Mouse (Mus musculus) embryonic facial prominence, embryonic 14.5 days (tissue): Measurements from ENCODE around the gene Bpnt1. TPM values are rescaled to one million over a fixed set of nuclear protein-coding genes. Genes with fewer than 3 reads are reported as not detected.
A peak's percentile ranks its signal among the peaks of the same experiment; 100 is the strongest.

ENCODE experiments used
- ATAC-seq: fragments of 200-750 bp; cut with Nextera tagmentation; 2 replicates; pipeline ENCODE4 v1.8.0; 2017; ENCODE audit warnings: low read depth, moderate number of reproducible peaks, moderate TSS enrichment
- DNase-seq: peaks from one replicate; pipeline ENCODE4 v3.0.0-alpha.2; 2015; ENCODE audit warnings: low spot score
- H3K27ac ChIP-seq: fragments of 300-500 bp; sonication (generic); replicated peaks from 2 replicates; pipeline ENCODE4 v1.5.1; 2014; ENCODE audit warnings: low read depth, mild to moderate bottlenecking, low read length, moderate library complexity
- H3K27me3 ChIP-seq: fragments of 300-500 bp; sonication (generic); replicated peaks from 2 replicates; pipeline ENCODE4 v1.6.1; 2014; ENCODE audit warnings: low read length; ENCODE audit not compliant: control insufficient read depth, insufficient read depth
- H3K36me3 ChIP-seq: fragments of 300-500 bp; sonication (generic); 2 replicates; pipeline ENCODE4 v1.6.1; 2014; ENCODE audit warnings: low read length, mixed read lengths; ENCODE audit not compliant: control insufficient read depth, insufficient read depth
- H3K4me1 ChIP-seq: fragments of 300-500 bp; sonication (generic); 2 replicates; pipeline ENCODE4 v1.6.1; 2014; ENCODE audit warnings: antibody characterized with exemption, low read length; ENCODE audit not compliant: control insufficient read depth, insufficient read depth
- H3K4me2 ChIP-seq: fragments of 300-500 bp; sonication (generic); 2 replicates; pipeline ENCODE4 v1.6.1; 2014; ENCODE audit warnings: low read depth, mild to moderate bottlenecking, low read length, moderate library complexity, mixed read lengths
- H3K4me3 ChIP-seq: fragments of 300-500 bp; sonication (generic); 2 replicates; pipeline ENCODE4 v1.5.1; 2014; ENCODE audit warnings: low read depth, mild to moderate bottlenecking, low read length
- H3K9ac ChIP-seq: fragments of 300-500 bp; sonication (generic); 2 replicates; pipeline ENCODE4 v1.6.1; 2014; ENCODE audit warnings: low read depth, mild to moderate bottlenecking, low read length, moderate library complexity, mixed read lengths
- H3K9me3 ChIP-seq: fragments of 300-500 bp; sonication (generic); 2 replicates; pipeline ENCODE4 v1.6.1; 2016; ENCODE audit warnings: low read length; ENCODE audit not compliant: control insufficient read depth
- WGBS: fragments of 180-500 bp; shearing (Covaris S2); extraction: QIAGEN DNeasy Blood & Tissue Kit; methylation state at CpG from one replicate; pipeline ENCODE4 v1.1.7; 2014; 5-methylcytosine and 5-hydroxymethylcytosine counted together
- microRNA counts: library from miRNA; unstranded; fragments of <30 nt; microRNA quantifications from one replicate; lab custom pipeline; 2017
- microRNA-seq: library from miRNA; unstranded; fragments of <30 nt; microRNA quantifications from one replicate; pipeline ENCODE4, GENCODE M21; 2016; ENCODE audit warnings: borderline number of aligned reads
- polyA plus RNA-seq: library from polyadenylated mRNA; unstranded; fragments of >200 nt; fragmentation: Nextera tagmentation; extraction: Ambion mirVana; gene quantifications from 2 replicates; pipeline ENCODE4 v1.2.1, GENCODE M21; 2014

Bpnt1 gene
- polyA plus RNA-seq, 1 experiment from 2014 or later, result 16.0 TPM

DNA sequence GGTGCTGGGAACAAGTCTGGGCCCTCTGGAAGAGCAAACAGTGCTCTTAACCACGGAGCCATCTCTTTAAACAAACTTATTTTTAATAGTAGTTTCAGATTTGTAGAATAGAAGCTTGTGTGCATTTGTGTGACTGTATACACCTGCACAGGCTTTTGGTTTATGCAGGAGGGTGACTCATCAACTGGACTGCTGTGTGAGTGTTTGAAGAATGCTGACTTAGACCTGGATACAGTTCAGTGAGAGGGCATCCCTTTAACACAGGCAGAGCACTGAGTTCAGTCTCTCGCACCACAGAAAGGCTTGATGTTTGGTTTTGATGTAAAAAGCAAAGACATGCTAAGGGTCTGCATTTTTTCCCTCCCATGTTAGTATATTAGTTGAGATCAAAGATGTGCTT is 45.5 kb downstream of the Bpnt1 start:
- peaks cover 94% of the 10 kb centered on the region for H3K36me3 ChIP-seq

DNA sequence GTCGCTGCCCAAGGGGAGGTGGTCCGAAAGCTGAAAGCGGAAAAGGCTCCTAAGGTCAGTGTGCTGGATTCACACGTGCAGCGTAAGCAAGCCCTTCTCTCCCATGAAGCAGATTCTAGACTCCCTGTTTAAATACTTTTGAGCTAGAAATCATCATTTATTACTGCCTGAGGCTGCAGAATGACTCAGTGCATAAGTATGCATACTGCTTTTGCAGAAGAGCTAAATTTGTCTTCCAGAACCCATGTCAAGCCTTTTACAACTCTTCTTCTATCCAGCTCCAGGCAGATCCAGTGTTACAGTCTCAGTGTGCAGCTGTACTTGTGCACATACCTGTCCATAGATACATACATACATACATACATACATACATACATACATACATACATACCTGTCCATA is 69.7 kb downstream of the Bpnt1 start:
- H3K36me3 ChIP-seq, result peaks cover 85% of the 10 kb centered on the region
- no peak overlapping the region for H3K4me2 ChIP-seq
- no peaks in the 10 kb centered on the region for H3K4me1 ChIP-seq
- H3K9ac ChIP-seq, result no peak overlapping the region
- H3K9me3 ChIP-seq, result no peaks in the 10 kb centered on the region
- no peak overlapping the region for H3K4me3 ChIP-seq
- H3K27me3 ChIP-seq, result no peaks in the 10 kb centered on the region
- H3K27ac ChIP-seq, result no peak overlapping the region
- no peak for ATAC-seq
- no peak for DNase-seq
- 87% methylated on average over 5 of the region's 5 CpGs for WGBS

More for the DNA sequence above, 45.5 kb downstream of the Bpnt1 start:
- Histone ChIP-seq H3K4me2 (no peak overlapping the region), H3K9ac (no peak overlapping the region), H3K27me3 (no peaks in the 10 kb centered on the region), H3K4me1 (no peaks in the 10 kb centered on the region), H3K4me3 (no peak overlapping the region), H3K9me3 (no peaks in the 10 kb centered on the region), H3K27ac (no peak overlapping the region)
- no peak for DNase-seq
- ATAC-seq, result no peak
- WGBS, result 87% methylated on average over 2 of the region's 2 CpGs

DNA sequence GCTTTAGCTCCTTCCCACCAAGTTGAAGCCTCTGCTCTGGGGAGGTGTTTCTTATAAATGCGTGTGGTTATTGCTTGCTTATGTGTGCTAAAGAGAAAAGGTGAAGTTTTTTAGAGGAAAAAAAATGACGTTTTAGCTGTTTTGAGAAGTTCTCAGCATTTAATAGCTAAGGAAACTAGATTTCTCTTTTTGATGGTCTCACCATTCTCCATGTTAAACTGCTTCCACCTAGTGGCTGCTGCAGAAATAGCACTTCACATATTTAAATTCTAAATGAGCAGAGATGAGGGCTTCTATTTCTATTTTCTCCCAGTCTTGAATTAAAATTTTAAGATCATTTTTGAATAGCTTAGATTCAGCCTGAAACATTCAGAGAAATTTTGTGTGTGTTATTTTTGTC is 72.1 kb downstream of the Bpnt1 start:
- DNase-seq (peak; percentile 57), ATAC-seq (no peak)
- Histone ChIP-seq H3K4me1 (no peaks in the 10 kb centered on the region), H3K27ac (no peak overlapping the region), H3K4me3 (no peak overlapping the region), H3K36me3 (peaks cover 87% of the 10 kb centered on the region), H3K4me2 (no peak overlapping the region), H3K27me3 (no peaks in the 10 kb centered on the region), H3K9me3 (no peaks in the 10 kb centered on the region), H3K9ac (no peak overlapping the region)
- 36% methylated on average over 2 of the region's 2 CpGs for WGBS

DNA sequence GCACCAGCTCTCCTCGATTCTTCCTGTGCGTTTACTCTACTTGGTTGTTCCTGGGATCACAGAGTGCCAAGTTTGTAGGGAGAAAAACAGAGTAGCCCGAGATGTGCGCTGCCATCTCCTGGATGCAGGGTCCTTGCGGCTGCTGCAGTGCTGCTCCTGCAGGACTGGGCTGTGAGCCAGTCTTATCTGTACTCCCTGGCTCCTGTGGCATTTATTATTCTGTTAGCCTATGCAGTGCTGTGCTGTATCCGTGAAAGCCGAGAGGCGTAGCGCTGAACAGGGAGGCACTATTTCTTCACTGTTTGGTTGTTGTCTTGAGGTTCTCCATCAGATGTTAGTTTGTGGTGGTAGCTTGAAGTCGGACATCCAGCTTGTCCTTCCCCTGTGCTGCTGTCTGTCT is 74.0 kb downstream of the Bpnt1 start:
- WGBS, result 93% methylated on average over 10 of the region's 10 CpGs
- H3K4me1 ChIP-seq, result no peaks in the 10 kb centered on the region
- ATAC-seq (no peak), DNase-seq (no peak)
- peaks cover 83% of the 10 kb centered on the region for H3K36me3 ChIP-seq
- H3K9me3 ChIP-seq, result no peaks in the 10 kb centered on the region
- H3K4me2 ChIP-seq, result no peak overlapping the region
- no peak overlapping the region for H3K4me3 ChIP-seq
- no peak overlapping the region for H3K9ac ChIP-seq
- no peaks in the 10 kb centered on the region for H3K27me3 ChIP-seq
- H3K27ac ChIP-seq, result no peak overlapping the region

MicroRNAs encoded within 50 kb of the gene (microRNA counts, 519-probe panel; counts per million panel counts)
- microRNA mmu-miR-194 (lab: Ali Mortazavi, UCI), result 2,177 counts per million, percentile 28 among the panel's probes with 10 or more counts

Small RNA genes within 50 kb of the gene (microRNA-seq; reads per million reads assigned to microRNA genes)
- gene Mir194-1, result 1.00 reads per million
- gene Mir215, result 1.3 reads per million

Other genes starting within 250 kb of the Bpnt1 start
- 23.9 and 24.2 TPM in 2 replicates for gene Rab3gap2, start 128.0 kb upstream of the Bpnt1 start, polyA plus RNA-seq
- gene Iars2, start 2.8 kb upstream of the Bpnt1 start, polyA plus RNA-seq, result 27.9 and 29.0 TPM in 2 replicates
- gene Eprs, start 30.9 kb downstream of the Bpnt1 start, polyA plus RNA-seq, result 146 and 166 TPM in 2 replicates
- gene Slc30a10, start 122.7 kb downstream of the Bpnt1 start, polyA plus RNA-seq, result 0.40 and 0.50 TPM in 2 replicates